Mouse (Mus musculus) forebrain, embryonic 10.5 days (tissue): ENCODE results near the gene Sugp2. TPM values are rescaled to one million over a fixed set of nuclear protein-coding genes. Genes with fewer than 3 reads are reported as not detected.
A peak's percentile ranks its signal among the peaks of the same experiment; 100 is the strongest.

ENCODE experiments used
- DNase-seq: peaks from one replicate; pipeline ENCODE4 v3.0.0-alpha.2; 2017; ENCODE audit warnings: low spot score; ENCODE audit errors: extremely low spot score
- H3K27ac ChIP-seq: fragments of 300-500 bp; sonication (generic); 2 replicates; pipeline ENCODE4 v1.5.1; 2016; ENCODE audit warnings: mild to moderate bottlenecking
- H3K27me3 ChIP-seq: fragments of 300-500 bp; sonication (generic); 2 replicates; pipeline ENCODE4 v1.6.1; 2016; ENCODE audit warnings: mild to moderate bottlenecking; ENCODE audit not compliant: poor library complexity, severe bottlenecking
- H3K36me3 ChIP-seq: fragments of 300-500 bp; sonication (generic); replicated peaks from 2 replicates; pipeline ENCODE4 v1.6.1; 2016; ENCODE audit warnings: mild to moderate bottlenecking, moderate library complexity
- H3K4me1 ChIP-seq: fragments of 300-500 bp; sonication (generic); 2 replicates; pipeline ENCODE4 v1.6.1; 2016
- H3K4me3 ChIP-seq: fragments of 300-500 bp; sonication (generic); 2 replicates; pipeline ENCODE4 v1.5.1; 2016; ENCODE audit warnings: mild to moderate bottlenecking, moderate library complexity
- H3K9me3 ChIP-seq: fragments of 300-500 bp; sonication (generic); 2 replicates; pipeline ENCODE4 v1.6.1; 2016; ENCODE audit warnings: mild to moderate bottlenecking, moderate library complexity
- WGBS: fragments of 180-500 bp; shearing (Covaris S2); methylation state at CpG from one replicate; pipeline ENCODE4 v1.1.7; 2016; 5-methylcytosine and 5-hydroxymethylcytosine counted together
- polyA plus RNA-seq: library from polyadenylated mRNA; unstranded; fragments of >200 nt; fragmentation: Nextera tagmentation; extraction: Ambion mirVana; gene quantifications from 2 replicates; pipeline ENCODE4 v1.2.1, GENCODE M21; 2016

The Sugp2 gene
- polyA plus RNA-seq, 1 experiment from 2014 or later = 56.7 TPM

DNA sequence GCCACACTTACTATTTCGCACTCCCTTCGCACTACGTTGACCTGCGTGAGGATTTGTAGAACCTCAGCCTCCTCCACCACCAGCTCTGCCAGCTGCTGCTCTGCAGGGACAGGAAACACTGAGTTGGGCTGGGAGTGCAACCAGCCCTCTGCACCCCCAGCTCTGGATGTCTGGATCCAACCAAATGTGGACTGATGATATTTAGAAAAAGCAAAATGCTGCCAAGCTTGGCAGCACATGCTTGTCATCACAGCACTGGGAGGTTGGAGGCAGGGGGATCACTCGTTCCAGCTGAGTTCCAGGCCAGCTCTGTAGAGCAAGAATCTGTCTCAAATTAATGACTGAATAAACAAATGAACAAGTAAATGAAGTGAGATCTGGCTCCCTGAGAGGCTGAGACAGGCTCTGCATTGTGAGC is 60.0 kb downstream of the Sugp2 start:
- H3K27ac ChIP-seq = no peak overlapping the region
- DNase-seq = no peak
- H3K4me1 ChIP-seq = no peaks in the 10 kb centered on the region; the same call in 1 of the 2 replicates
- H3K4me3 ChIP-seq = no peak overlapping the region
- no peaks in the 10 kb centered on the region for H3K9me3 ChIP-seq
- H3K36me3 ChIP-seq = peaks cover 98% of the 10 kb centered on the region
- no peaks in the 10 kb centered on the region for H3K27me3 ChIP-seq
- WGBS = 78% methylated on average over 5 of the region's 5 CpGs

DNA sequence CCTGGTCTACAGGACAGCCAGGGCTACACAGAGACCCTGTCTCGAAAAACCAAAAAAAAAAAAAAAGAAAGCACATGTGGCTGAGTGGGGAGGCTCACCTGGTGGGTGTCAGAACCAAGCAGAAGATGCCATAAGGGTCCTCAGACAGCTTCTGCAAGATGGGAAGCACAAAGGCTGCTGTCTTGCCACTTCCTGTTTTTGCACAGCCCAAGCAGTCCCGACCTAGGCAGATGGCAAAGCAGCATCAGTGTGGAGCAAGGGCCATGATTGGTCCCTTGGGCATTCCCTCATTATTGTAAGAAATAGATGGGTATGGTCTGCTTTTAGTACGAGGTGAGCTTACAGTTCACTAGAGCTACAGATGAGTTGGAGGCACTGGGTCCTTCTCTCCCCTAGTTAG is 66.9 kb downstream of the Sugp2 start:
- Histone ChIP-seq H3K9me3 (no peaks in the 10 kb centered on the region), H3K27ac (no peak overlapping the region), H3K4me3 (peak overlapping the region; percentile 92), H3K36me3 (peaks cover 67% of the 10 kb centered on the region), H3K4me1 (peaks cover 24% of the 10 kb centered on the region), H3K27me3 (no peaks in the 10 kb centered on the region)
- no peak for DNase-seq
- WGBS = 88% methylated on average over 3 of the region's 3 CpGs

DNA sequence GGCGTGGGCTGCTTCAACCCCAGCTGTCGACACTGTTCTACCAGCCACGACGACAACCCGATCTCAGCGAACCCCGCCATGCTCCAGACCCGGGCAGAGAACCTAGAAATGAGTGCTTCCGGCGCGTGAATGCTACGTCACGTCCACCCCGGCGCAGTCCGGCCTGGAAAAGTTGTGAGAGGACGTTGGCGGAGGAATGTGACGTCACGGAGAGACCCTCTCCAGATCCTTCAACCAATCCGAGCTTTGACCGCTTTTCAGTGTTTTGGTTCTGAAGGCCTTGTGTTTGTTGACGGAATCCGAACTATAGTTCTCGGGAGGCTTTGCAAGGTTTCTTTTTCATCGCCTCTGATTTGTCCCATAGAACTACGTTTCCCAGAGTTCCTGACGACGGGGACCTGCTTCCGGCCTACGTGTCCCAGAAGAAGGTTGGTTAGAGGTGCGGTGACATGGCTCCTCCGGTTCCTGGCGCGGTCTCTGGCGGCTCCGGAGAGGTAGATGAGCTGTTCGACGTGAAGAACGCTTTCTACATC is 68.4 kb downstream of the Sugp2 start, which contains the start of the genes Ddx49 and Cope:
Gene Ddx49, minus strand, starts transcription at position 132 of the 533 bp plus-strand sequence.
Gene Cope, plus strand, starts transcription at position 161 of the 533 bp plus-strand sequence.
- DNase-seq = peak; percentile 96
- Histone ChIP-seq H3K27ac (peak within 1 kb of the TSS; percentile 88), H3K27me3 (no peaks in the 10 kb centered on the region), H3K4me3 (peak within 1 kb of the TSS; percentile 92), H3K4me1 (peaks cover 24% of the 10 kb centered on the region), H3K36me3 (peaks cover 67% of the 10 kb centered on the region), H3K9me3 (no peaks in the 10 kb centered on the region)
- WGBS = under 1% methylated on average over 40 of the region's 40 CpGs

GRCm38 (mm10) chr8:70302901-70303300 is 68.9 kb downstream of the Sugp2 start:
- H3K27ac ChIP-seq = peak overlapping the region; percentile 88
- peaks cover 24% of the 10 kb centered on the region for H3K4me1 ChIP-seq
- no peaks in the 10 kb centered on the region for H3K27me3 ChIP-seq
- H3K9me3 ChIP-seq = no peaks in the 10 kb centered on the region
- H3K36me3 ChIP-seq = peaks cover 67% of the 10 kb centered on the region
- peak overlapping the region; percentile 92 for H3K4me3 ChIP-seq
- 5% methylated on average over 16 of the region's 16 CpGs for WGBS
- DNase-seq = no peak

GRCm38 (mm10) chr8:70309311-70309710 is 75.3 kb downstream of the Sugp2 start:
- Histone ChIP-seq H3K36me3 (peaks cover 94% of the 10 kb centered on the region), H3K4me3 (no peak overlapping the region), H3K4me1 (no peaks in the 10 kb centered on the region), H3K27ac (no peak overlapping the region), H3K27me3 (peaks cover 8% of the 10 kb centered on the region; the same call in 1 of the 2 replicates), H3K9me3 (no peaks in the 10 kb centered on the region)
- no peak for DNase-seq
- WGBS = 38% methylated on average over 2 of the region's 2 CpGs

DNA sequence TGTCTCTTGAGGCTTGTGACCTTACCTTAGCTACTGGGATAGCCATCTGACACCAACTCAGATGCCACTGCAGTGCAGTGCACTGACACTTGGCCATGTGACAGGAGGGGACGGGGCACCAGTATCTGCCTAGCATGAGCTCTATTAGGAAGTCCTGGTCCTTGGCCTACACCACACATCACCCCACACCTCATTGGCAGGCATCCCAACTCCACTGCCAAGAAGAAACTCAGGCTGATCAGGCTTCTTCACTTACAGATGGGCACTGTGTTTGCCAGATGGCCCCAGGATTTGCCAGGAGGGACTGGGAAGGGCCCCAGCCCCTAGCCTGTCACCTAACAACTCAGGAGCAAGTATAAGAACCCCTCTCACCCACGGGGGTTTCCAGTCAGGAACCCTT is 79.4 kb downstream of the Sugp2 start:
- H3K36me3 ChIP-seq = peaks cover 55% of the 10 kb centered on the region
- no peak overlapping the region for H3K27ac ChIP-seq
- H3K4me1 ChIP-seq = peaks cover 39% of the 10 kb centered on the region
- H3K9me3 ChIP-seq = no peaks in the 10 kb centered on the region
- WGBS = 88% methylated on average over 2 of the region's 2 CpGs
- no peak for DNase-seq
- H3K4me3 ChIP-seq = no peak overlapping the region
- peaks cover 26% of the 10 kb centered on the region for H3K27me3 ChIP-seq

GRCm38 (mm10) chr8:70315624-70316510 is 81.8 kb downstream of the Sugp2 start, which contains the start of gene Cers1:
Gene Cers1, plus strand, starts transcription at chr8:70315775.
- no peaks in the 10 kb centered on the region for H3K9me3 ChIP-seq
- peak; percentile 67 for DNase-seq
- H3K27me3 ChIP-seq = peaks cover 26% of the 10 kb centered on the region
- peak within 1 kb of the TSS; percentile 58 for H3K4me3 ChIP-seq
- peaks cover 42% of the 10 kb centered on the region for H3K36me3 ChIP-seq
- 2% methylated on average over 66 of the region's 66 CpGs for WGBS
- H3K27ac ChIP-seq = peak within 1 kb of the TSS; percentile 80
- peaks cover 39% of the 10 kb centered on the region for H3K4me1 ChIP-seq

- Histone ChIP-seq H3K27me3 (peaks cover 26% of the 10 kb centered on the region), H3K27ac (peak overlapping the region; percentile 80), H3K9me3 (no peaks in the 10 kb centered on the region), H3K4me3 (peak overlapping the region; percentile 58), H3K4me1 (peaks cover 39% of the 10 kb centered on the region), H3K36me3 (peaks cover 33% of the 10 kb centered on the region)
- 9% methylated on average over 15 of the region's 15 CpGs for WGBS
- peak; percentile 86 for DNase-seq
Observed at GRCm38 (mm10) chr8:70316511-70317504, 82.8 kb downstream of the Sugp2 start.

DNA sequence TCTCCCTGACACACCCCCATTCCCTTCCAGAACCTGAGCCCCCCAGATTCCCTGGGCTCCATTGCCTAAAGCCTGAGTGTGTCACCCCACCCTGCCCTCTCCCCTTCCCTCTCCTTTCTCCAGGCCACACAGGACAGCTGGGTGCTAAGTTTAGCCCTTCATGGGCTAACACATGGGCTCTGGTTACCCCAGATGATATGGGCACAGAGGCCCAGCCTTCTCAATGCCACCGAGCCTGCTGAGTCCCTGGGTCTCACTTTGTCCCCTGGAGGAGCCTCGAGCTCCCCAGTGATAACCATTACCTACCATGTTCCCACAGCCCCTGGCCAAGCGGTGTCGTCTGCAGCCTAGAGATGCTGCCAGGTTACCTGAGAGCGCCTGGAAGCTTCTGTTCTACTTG is 83.8 kb downstream of the Sugp2 start:
- peak overlapping the region; percentile 80 for H3K27ac ChIP-seq
- peaks cover 22% of the 10 kb centered on the region for H3K36me3 ChIP-seq
- H3K27me3 ChIP-seq = peaks cover 26% of the 10 kb centered on the region
- peaks cover 39% of the 10 kb centered on the region for H3K4me1 ChIP-seq
- 86% methylated on average over 5 of the region's 5 CpGs for WGBS
- peak overlapping the region; percentile 58 for H3K4me3 ChIP-seq
- no peak for DNase-seq
- H3K9me3 ChIP-seq = no peaks in the 10 kb centered on the region

DNA sequence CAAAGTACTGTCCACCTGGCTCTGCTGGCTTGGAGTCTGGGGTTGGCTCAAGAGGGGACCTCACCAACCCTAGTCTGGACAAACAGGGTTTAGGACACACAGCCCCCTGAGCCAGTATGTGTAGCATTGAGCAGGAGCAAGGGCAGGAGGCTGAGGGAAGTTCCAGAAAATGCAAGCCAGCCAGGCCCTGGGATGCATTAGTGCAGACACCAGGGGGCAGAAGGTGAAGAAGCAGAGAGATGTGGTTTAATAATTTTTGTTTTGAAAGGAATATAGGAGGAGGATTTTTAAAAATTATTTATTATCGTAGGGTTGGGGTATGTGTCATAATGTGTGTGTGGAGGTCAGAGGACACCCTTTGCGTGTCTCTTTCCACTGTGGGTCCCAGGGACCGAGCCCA is 89.7 kb downstream of the Sugp2 start:
- H3K9me3 ChIP-seq = no peaks in the 10 kb centered on the region
- no peak for DNase-seq
- H3K4me1 ChIP-seq = 0 out of 2 replicates have a peak, but pooled peaks cover 3% of the 10 kb centered on the region
- no peak overlapping the region for H3K27ac ChIP-seq
- H3K36me3 ChIP-seq = peaks cover 41% of the 10 kb centered on the region
- peaks cover 5% of the 10 kb centered on the region for H3K27me3 ChIP-seq
- 93% methylated on average over 3 of the region's 3 CpGs for WGBS
- no peak overlapping the region for H3K4me3 ChIP-seq

DNA sequence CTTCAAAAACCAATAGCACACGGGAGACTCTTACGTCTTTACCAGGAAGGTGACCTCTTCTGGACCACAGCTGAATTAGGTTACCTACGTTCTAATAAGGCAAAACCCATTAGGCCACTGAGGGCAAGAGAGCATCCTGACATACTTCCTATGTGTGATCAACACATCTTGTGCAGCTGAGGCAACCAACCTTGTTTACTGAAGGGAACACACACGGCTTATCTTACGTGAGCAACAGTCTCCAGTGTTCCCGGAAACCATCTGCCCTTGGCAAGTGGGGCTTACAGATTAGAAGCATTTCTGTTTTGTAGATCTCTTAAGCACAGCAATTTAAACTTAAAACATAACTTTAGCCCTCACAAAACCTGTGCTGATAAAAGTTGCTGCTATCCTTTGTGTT is 93.5 kb downstream of the Sugp2 start:
- 92% methylated on average over 6 of the region's 6 CpGs for WGBS
- no peaks in the 10 kb centered on the region for H3K9me3 ChIP-seq
- H3K27ac ChIP-seq = no peak overlapping the region
- DNase-seq = no peak
- no peak overlapping the region for H3K4me3 ChIP-seq
- peaks cover 61% of the 10 kb centered on the region for H3K36me3 ChIP-seq
- H3K4me1 ChIP-seq = peaks cover 41% of the 10 kb centered on the region
- H3K27me3 ChIP-seq = peaks cover 35% of the 10 kb centered on the region
